Mouse (Mus musculus) liver, embryonic 15.5 days (tissue): ENCODE results near the gene Usp7. TPM values are rescaled to one million over a fixed set of nuclear protein-coding genes. Genes with fewer than 3 reads are reported as not detected.

Experiments
- ATAC-seq: fragments of 200-750 bp; cut with Nextera tagmentation; 2 replicates; pipeline ENCODE4 v1.8.0; 2017; ENCODE audit warnings: moderate number of reproducible peaks, mild to moderate bottlenecking, moderate library complexity; ENCODE audit not compliant: insufficient read depth
- H3K27ac ChIP-seq: fragments of 300-500 bp; sonication (generic); replicated peaks from 2 replicates; pipeline ENCODE4 v1.5.1; 2015; ENCODE audit warnings: mild to moderate bottlenecking, inconsistent platforms
- H3K27me3 ChIP-seq: fragments of 300-500 bp; sonication (generic); 2 replicates; pipeline ENCODE4 v1.6.1; 2015; ENCODE audit warnings: mild to moderate bottlenecking, inconsistent platforms
- H3K36me3 ChIP-seq: fragments of 300-500 bp; sonication (generic); replicated peaks from 2 replicates; pipeline ENCODE4 v1.6.1; 2015; ENCODE audit warnings: moderate library complexity, mild to moderate bottlenecking, inconsistent platforms
- H3K4me1 ChIP-seq: fragments of 300-500 bp; sonication (generic); replicated peaks from 2 replicates; pipeline ENCODE4 v1.6.1; 2015; ENCODE audit warnings: inconsistent platforms
- H3K4me2 ChIP-seq: fragments of 300-500 bp; sonication (generic); 2 replicates; pipeline ENCODE4 v1.6.1; 2015; ENCODE audit warnings: moderate library complexity, mild to moderate bottlenecking, inconsistent platforms
- H3K4me3 ChIP-seq: fragments of 300-500 bp; sonication (generic); replicated peaks from 2 replicates; pipeline ENCODE4 v1.5.1; 2015; ENCODE audit warnings: mild to moderate bottlenecking, inconsistent platforms
- H3K9ac ChIP-seq: fragments of 300-500 bp; sonication (generic); 2 replicates; pipeline ENCODE4 v1.6.1; 2015; ENCODE audit warnings: moderate library complexity, mild to moderate bottlenecking, inconsistent platforms
- H3K9me3 ChIP-seq: fragments of 300-500 bp; sonication (generic); replicated peaks from 2 replicates; pipeline ENCODE4 v1.6.1; 2016; ENCODE audit warnings: inconsistent platforms
- WGBS: fragments of 180-500 bp; shearing (Covaris S2); methylation state at CpG from one replicate; pipeline ENCODE4 v1.1.7; 2015; ENCODE audit warnings: mixed read lengths; ENCODE audit not compliant: insufficient replicate concordance; 5-methylcytosine and 5-hydroxymethylcytosine counted together
- polyA plus RNA-seq: library from polyadenylated mRNA; unstranded; fragments of >200 nt; fragmentation: Nextera tagmentation; extraction: Ambion mirVana; gene quantifications from 2 replicates; pipeline ENCODE4 v1.2.1, GENCODE M21; 2015

Usp7 gene
- polyA plus RNA-seq, 1 experiment from 2014 or later: 24.4 TPM

DNA sequence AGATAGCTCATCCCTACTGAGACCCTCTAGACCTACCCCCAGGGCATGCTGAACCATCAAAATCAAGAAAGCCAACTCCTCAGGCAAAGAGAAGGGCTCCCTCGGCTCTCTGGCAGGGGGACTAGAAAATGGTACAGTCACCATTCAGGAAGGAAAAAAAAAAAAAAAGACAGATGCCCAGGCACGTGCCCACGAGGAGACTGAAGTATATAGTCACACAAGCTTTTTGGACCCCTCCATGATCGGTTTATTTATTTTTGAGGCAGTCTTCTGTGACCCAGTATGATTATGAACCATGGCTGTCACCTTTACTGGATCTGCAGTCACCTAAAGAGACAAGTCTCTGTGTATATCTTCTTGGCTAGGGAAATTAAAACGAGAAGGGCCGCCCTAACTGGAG, 118.8 kb downstream of the Usp7 start:
- Histone ChIP-seq H3K27ac (peak overlapping the region; percentile 96), H3K4me1 (peaks cover 98% of the 10 kb centered on the region), H3K9ac (no peak overlapping the region), H3K4me2 (peak overlapping the region; percentile 88), H3K4me3 (no peak overlapping the region), H3K27me3 (no peaks in the 10 kb centered on the region), H3K9me3 (no peaks in the 10 kb centered on the region), H3K36me3 (peaks cover 19% of the 10 kb centered on the region)
- WGBS: 49% methylated on average over 6 of the region's 6 CpGs
- ATAC-seq: no peak

DNA sequence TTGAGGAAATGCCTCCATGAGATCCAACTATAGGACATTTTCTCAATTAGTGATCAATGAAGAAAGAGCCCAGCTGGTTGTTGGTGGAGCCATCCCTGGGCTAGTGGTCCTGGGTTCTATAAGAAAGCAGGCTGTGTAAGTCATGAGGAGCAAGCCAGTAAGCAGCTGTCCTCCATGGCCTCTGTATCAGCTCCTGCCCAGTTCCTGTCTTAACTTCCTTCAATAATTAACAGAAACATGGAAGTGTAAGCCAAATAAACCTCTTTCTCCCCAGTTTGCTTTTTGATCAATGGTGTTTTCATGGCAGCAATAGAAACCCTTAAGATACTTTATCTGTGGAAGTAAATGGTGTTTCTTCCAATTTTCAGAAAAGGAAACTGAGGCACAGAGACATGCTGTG, 119.3 kb downstream of the Usp7 start:
- Histone ChIP-seq H3K9me3 (no peaks in the 10 kb centered on the region), H3K27ac (peak overlapping the region; percentile 96), H3K4me1 (peaks cover 98% of the 10 kb centered on the region), H3K27me3 (no peaks in the 10 kb centered on the region), H3K4me3 (peak overlapping the region; percentile 86), H3K4me2 (peak overlapping the region; percentile 88), H3K9ac (peak overlapping the region; percentile 91), H3K36me3 (peaks cover 21% of the 10 kb centered on the region)
- ATAC-seq: no peak

GRCm38 (mm10) chr16:8672350-8672687, 119.8 kb downstream of the Usp7 start:
- WGBS: under 1% methylated on average over 18 of the region's 18 CpGs
- Histone ChIP-seq H3K27ac (peak overlapping the region; percentile 96), H3K4me3 (peak overlapping the region; percentile 86), H3K36me3 (peaks cover 25% of the 10 kb centered on the region), H3K4me2 (peak overlapping the region; percentile 88), H3K9me3 (no peaks in the 10 kb centered on the region), H3K4me1 (peaks cover 98% of the 10 kb centered on the region), H3K27me3 (no peaks in the 10 kb centered on the region), H3K9ac (peak overlapping the region; percentile 91)
- no peak for ATAC-seq

- WGBS: under 1% methylated on average over 67 of the region's 67 CpGs
Observed at GRCm38 (mm10) chr16:8671551-8672349, 120.4 kb downstream of the Usp7 start, which contains the start of gene Carhsp1. Gene Carhsp1, minus strand, starts transcription at chr16:8672155.

GRCm38 (mm10) chr16:8670041-8671035, 121.8 kb downstream of the Usp7 start:
- no peaks in the 10 kb centered on the region for H3K9me3 ChIP-seq
- no peaks in the 10 kb centered on the region for H3K27me3 ChIP-seq
- peak overlapping the region; percentile 96 for H3K27ac ChIP-seq
- peaks cover 98% of the 10 kb centered on the region for H3K4me1 ChIP-seq
- 20% methylated on average over 15 of the region's 15 CpGs for WGBS
- H3K4me3 ChIP-seq: peak overlapping the region; percentile 86
- peak overlapping the region; percentile 91 for H3K9ac ChIP-seq
- peaks cover 44% of the 10 kb centered on the region for H3K36me3 ChIP-seq
- no peak for ATAC-seq
- H3K4me2 ChIP-seq: peak overlapping the region; percentile 88

More at GRCm38 (mm10) chr16:8671551-8672349, 120.4 kb downstream of the Usp7 start, which contains the start of gene Carhsp1:
- ATAC-seq: peak; percentile 82
- peak within 1 kb of the TSS; percentile 91 for H3K9ac ChIP-seq
- no peaks in the 10 kb centered on the region for H3K27me3 ChIP-seq
- H3K4me2 ChIP-seq: peak within 1 kb of the TSS; percentile 88
- H3K4me3 ChIP-seq: peak within 1 kb of the TSS; percentile 86
- peaks cover 98% of the 10 kb centered on the region for H3K4me1 ChIP-seq
- peaks cover 30% of the 10 kb centered on the region for H3K36me3 ChIP-seq
- H3K9me3 ChIP-seq: no peaks in the 10 kb centered on the region
- H3K27ac ChIP-seq: peak within 1 kb of the TSS; percentile 96

DNA sequence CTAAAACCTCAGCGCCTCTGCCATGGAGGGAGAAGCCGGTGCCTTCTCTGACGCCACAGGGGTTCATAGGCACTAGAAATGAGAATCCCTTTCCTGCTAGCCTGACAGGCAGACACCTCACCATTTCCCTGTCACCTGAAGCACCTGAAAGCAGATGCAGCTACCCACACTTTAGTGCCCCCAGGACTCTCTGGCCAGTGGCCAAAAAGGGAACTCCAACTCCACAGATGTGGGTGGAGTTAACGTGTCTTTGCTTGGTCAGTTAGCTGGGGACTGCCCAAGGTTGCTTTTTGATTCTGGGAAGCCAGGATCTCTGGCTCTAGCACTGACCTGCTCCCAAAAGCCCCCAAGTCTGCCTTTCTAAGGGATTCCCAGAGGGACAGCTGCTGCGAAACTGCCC, 122.7 kb downstream of the Usp7 start:
- Histone ChIP-seq H3K9me3 (no peaks in the 10 kb centered on the region), H3K27me3 (no peaks in the 10 kb centered on the region), H3K4me3 (peak overlapping the region; percentile 86), H3K4me1 (peaks cover 98% of the 10 kb centered on the region), H3K4me2 (peak overlapping the region; percentile 88), H3K27ac (peak overlapping the region; percentile 11; the same call in 1 of the 2 replicates), H3K9ac (peak overlapping the region; percentile 12; the same call in 1 of the 2 replicates), H3K36me3 (peaks cover 52% of the 10 kb centered on the region)
- ATAC-seq: no peak
- 75% methylated on average over 5 of the region's 5 CpGs for WGBS

DNA sequence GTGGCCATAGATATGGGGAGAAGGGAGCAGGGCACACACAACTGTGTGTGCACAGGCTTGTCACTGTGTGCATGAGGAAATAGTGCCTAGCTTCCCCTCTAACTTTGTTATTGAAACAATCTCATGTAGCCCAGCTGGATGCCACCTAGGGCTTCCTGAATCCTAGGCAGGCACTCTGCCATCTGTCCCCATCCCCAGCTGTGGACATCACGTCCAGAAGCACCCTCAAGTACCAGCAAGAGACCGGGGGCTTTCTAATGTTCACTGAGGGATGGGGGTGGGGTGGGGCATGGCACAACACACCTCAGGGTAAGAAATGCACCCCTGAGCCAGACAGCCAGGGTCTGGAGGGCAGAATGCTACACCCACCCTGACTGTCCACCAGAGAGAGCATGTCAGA, 123.7 kb downstream of the Usp7 start:
- Histone ChIP-seq H3K27ac (0 out of 2 replicates have a peak overlapping the region, but pooled peaks have one; percentile 6), H3K27me3 (no peaks in the 10 kb centered on the region), H3K9ac (no peak overlapping the region), H3K4me1 (peaks cover 95% of the 10 kb centered on the region), H3K4me2 (peak overlapping the region; percentile 32; the same call in 1 of the 2 replicates), H3K9me3 (no peaks in the 10 kb centered on the region), H3K4me3 (no peak overlapping the region), H3K36me3 (peaks cover 63% of the 10 kb centered on the region)
- 79% methylated on average over 2 of the region's 2 CpGs for WGBS
- ATAC-seq: no peak

GRCm38 (mm10) chr16:8667814-8668213, 124.3 kb downstream of the Usp7 start:
- Histone ChIP-seq H3K27ac (peak overlapping the region; percentile 38; the same call in 1 of the 2 replicates), H3K27me3 (no peaks in the 10 kb centered on the region), H3K4me2 (peak overlapping the region; percentile 32), H3K36me3 (peaks cover 68% of the 10 kb centered on the region), H3K4me3 (peak overlapping the region; percentile 7; the same call in 1 of the 2 replicates), H3K9me3 (no peaks in the 10 kb centered on the region), H3K4me1 (peaks cover 93% of the 10 kb centered on the region), H3K9ac (no peak overlapping the region)
- no peak for ATAC-seq
- WGBS: 54% methylated on average over 4 of the region's 4 CpGs

DNA sequence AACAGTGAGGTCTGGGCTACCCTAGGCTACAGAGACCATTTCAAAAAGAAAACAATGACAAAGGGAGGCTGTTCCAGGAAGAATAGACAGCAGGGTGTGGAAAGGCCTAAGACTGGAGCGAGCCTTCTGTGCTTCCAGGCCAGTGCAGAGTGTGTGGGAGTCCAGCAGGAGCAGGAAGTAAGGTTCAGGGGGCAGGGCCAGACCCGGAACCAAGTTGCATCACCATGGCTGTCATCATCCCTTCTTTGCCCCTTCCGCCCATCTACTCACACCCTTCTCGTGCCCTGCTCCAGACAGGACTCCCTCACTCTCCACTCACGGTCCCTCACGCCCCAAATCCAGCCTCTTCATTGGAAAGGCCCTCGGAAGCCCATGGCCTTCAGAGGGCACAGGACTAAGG, 124.8 kb downstream of the Usp7 start:
- Histone ChIP-seq H3K4me1 (peaks cover 88% of the 10 kb centered on the region), H3K9me3 (no peaks in the 10 kb centered on the region), H3K27me3 (no peaks in the 10 kb centered on the region), H3K4me3 (peak overlapping the region; percentile 7; the same call in 1 of the 2 replicates), H3K27ac (peak overlapping the region; percentile 38; the same call in 1 of the 2 replicates), H3K36me3 (peaks cover 74% of the 10 kb centered on the region), H3K9ac (no peak overlapping the region), H3K4me2 (peak overlapping the region; percentile 32)
- 50% methylated on average over 7 of the region's 7 CpGs for WGBS
- no peak for ATAC-seq

DNA sequence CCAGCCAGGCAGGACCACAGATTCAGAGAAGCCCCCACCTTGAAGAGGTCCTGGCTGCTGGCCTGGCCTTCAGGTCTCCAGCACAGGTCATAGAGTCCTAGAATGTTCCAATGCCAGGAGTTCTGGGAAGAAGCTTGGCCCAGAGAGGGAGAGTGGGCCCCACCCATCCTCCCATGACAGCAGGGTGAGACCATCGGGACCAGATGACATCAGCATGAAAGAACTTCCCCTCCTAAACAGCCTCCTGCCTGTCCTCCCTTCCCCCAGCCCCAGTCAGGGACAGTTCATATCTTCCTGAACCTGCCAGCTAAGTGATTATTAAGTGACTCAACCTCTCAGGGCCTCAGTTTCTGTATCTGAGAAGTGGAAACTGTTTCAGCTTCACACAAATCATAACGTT, 125.7 kb downstream of the Usp7 start:
- no peak overlapping the region for H3K4me3 ChIP-seq
- H3K9ac ChIP-seq: no peak overlapping the region
- H3K27ac ChIP-seq: peak overlapping the region; percentile 38
- WGBS: 18% methylated on average over 2 of the region's 2 CpGs
- no peaks in the 10 kb centered on the region for H3K27me3 ChIP-seq
- H3K4me1 ChIP-seq: peaks cover 82% of the 10 kb centered on the region
- H3K9me3 ChIP-seq: no peaks in the 10 kb centered on the region
- 0 out of 2 replicates have a peak overlapping the region, but pooled peaks have one; percentile 19 for H3K4me2 ChIP-seq
- no peak for ATAC-seq
- peaks cover 82% of the 10 kb centered on the region for H3K36me3 ChIP-seq
